Mouse (Mus musculus) forebrain, embryonic 14.5 days (tissue): ENCODE results near the gene Sytl3. TPM values are rescaled to one million over a fixed set of nuclear protein-coding genes. Genes with fewer than 3 reads are reported as not detected.
A peak's percentile ranks its signal among the peaks of the same experiment; 100 is the strongest.

Experiments
- ATAC-seq: fragments of 200-750 bp; cut with Nextera tagmentation; 2 replicates; pipeline ENCODE4 v1.8.0; 2017; ENCODE audit warnings: mild to moderate bottlenecking, moderate library complexity
- DNase-seq: peaks from one replicate; pipeline ENCODE4 v3.0.0-alpha.2; 2015; ENCODE audit warnings: low spot score
- H3K27ac ChIP-seq: fragments of 300-500 bp; sonication (generic); 2 replicates; pipeline ENCODE4 v1.5.1; 2014; ENCODE audit warnings: low read depth, mild to moderate bottlenecking, control low read depth, low read length, moderate library complexity
- H3K27me3 ChIP-seq: fragments of 300-500 bp; sonication (generic); replicated peaks from 2 replicates; pipeline ENCODE4 v1.6.1; 2014; ENCODE audit warnings: low read length, control low read depth, mixed read lengths; ENCODE audit not compliant: control insufficient read depth, insufficient read depth
- H3K36me3 ChIP-seq: fragments of 300-500 bp; sonication (generic); 2 replicates; pipeline ENCODE4 v1.6.1; 2014; ENCODE audit warnings: low read length, control low read depth; ENCODE audit not compliant: control insufficient read depth, insufficient read depth
- H3K4me1 ChIP-seq: fragments of 300-500 bp; sonication (generic); 2 replicates; pipeline ENCODE4 v1.6.1; 2014; ENCODE audit warnings: antibody characterized with exemption, low read length, control low read depth; ENCODE audit not compliant: control insufficient read depth, insufficient read depth
- H3K4me2 ChIP-seq: fragments of 300-500 bp; sonication (generic); 2 replicates; pipeline ENCODE4 v1.6.1; 2014; ENCODE audit warnings: mild to moderate bottlenecking, control low read depth, low read length
- H3K4me3 ChIP-seq: fragments of 300-500 bp; sonication (generic); 2 replicates; pipeline ENCODE4 v1.5.1; 2014; ENCODE audit warnings: low read depth, low read length, control low read depth
- H3K9ac ChIP-seq: fragments of 300-500 bp; sonication (generic); 2 replicates; pipeline ENCODE4 v1.6.1; 2014; ENCODE audit warnings: mild to moderate bottlenecking, low read length, control low read depth, moderate library complexity
- H3K9me3 ChIP-seq: fragments of 300-500 bp; sonication (generic); replicated peaks from 2 replicates; pipeline ENCODE4 v1.6.1; 2016; ENCODE audit warnings: low read length, control low read depth, mixed read lengths; ENCODE audit not compliant: control insufficient read depth
- WGBS: fragments of 180-500 bp; shearing (Covaris S2); extraction: QIAGEN DNeasy Blood & Tissue Kit; methylation state at CpG from one replicate; pipeline ENCODE4 v1.1.7; 2014; 5-methylcytosine and 5-hydroxymethylcytosine counted together
- polyA plus RNA-seq: library from polyadenylated mRNA; unstranded; fragments of >200 nt; fragmentation: Nextera tagmentation; extraction: Ambion mirVana; gene quantifications from 2 replicates; pipeline ENCODE4 v1.2.1, GENCODE M21; 2014

The Sytl3 gene
- polyA plus RNA-seq, 1 experiment from 2014 or later, result 0.51 TPM

DNA sequence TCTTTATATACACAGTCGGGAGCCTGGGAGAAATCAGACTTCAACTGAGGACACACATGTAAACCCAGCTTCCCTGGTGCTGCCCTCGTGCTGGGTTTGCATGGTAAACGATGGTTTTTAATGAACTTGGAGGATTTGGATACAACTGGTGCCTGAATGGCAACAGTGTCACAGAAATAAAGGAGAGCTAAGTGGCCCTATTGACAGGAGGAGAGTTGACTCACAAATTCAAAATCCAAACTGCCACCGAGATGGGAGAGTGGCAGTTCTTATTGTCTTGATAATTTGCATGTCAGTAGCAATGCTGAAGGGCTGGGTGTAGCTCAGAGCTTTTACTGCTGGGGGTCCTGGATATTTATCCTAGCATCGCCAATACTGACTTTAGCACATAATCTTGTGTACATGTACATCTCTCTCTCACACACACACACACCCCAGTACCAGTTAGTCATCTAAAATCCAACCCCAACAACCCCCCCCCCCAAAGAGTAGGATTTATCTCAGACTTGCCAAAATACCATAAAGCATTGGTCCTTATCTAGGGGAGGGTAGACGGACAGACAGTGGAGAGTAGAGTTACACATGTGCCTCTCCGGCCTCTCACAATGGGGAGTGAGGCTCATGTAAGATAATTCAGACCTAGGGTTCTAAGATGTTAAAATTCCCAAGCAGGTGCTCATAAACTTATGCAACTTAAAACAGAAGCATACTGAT is 104.8 kb downstream of the Sytl3 start:
- H3K4me3 ChIP-seq, result no peak overlapping the region
- ATAC-seq (peak; percentile 85), DNase-seq (peak; percentile 80)
- H3K9ac ChIP-seq, result no peak overlapping the region
- no peaks in the 10 kb centered on the region for H3K27me3 ChIP-seq
- H3K4me2 ChIP-seq, result no peak overlapping the region
- peak overlapping the region; percentile 58; the same call in 1 of the 2 replicates for H3K27ac ChIP-seq
- H3K9me3 ChIP-seq, result no peaks in the 10 kb centered on the region
- WGBS, result 24% methylated on average over 7 of the region's 7 CpGs
- peaks cover 23% of the 10 kb centered on the region for H3K4me1 ChIP-seq
- H3K36me3 ChIP-seq, result no peaks in the 10 kb centered on the region

DNA sequence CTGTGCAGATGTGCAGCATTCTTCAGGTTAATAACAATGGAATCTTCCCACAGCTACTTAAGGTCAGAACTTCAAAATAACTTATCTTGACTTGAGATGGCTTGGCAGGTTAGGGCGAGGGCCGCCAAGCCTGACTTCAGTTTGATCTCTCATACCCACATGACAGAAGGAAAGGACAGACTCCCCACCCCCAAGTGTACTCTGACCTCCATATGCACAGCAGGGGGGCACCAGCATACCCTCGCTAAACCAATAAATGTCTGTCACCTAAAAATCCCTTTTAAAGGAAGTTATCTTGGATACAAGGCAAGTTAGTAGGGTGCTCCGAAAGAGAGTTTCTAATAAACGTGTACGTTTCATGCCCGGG is 105.3 kb downstream of the Sytl3 start:
- Histone ChIP-seq H3K4me1 (peaks cover 23% of the 10 kb centered on the region), H3K9me3 (no peaks in the 10 kb centered on the region), H3K4me3 (no peak overlapping the region), H3K36me3 (no peaks in the 10 kb centered on the region), H3K27ac (peak overlapping the region; percentile 36; the same call in 1 of the 2 replicates), H3K4me2 (no peak overlapping the region), H3K9ac (no peak overlapping the region), H3K27me3 (no peaks in the 10 kb centered on the region)
- ATAC-seq, result no peak; the same call in 1 of the 2 replicates
- 66% methylated on average over 7 of the region's 7 CpGs for WGBS
- no peak for DNase-seq

DNA sequence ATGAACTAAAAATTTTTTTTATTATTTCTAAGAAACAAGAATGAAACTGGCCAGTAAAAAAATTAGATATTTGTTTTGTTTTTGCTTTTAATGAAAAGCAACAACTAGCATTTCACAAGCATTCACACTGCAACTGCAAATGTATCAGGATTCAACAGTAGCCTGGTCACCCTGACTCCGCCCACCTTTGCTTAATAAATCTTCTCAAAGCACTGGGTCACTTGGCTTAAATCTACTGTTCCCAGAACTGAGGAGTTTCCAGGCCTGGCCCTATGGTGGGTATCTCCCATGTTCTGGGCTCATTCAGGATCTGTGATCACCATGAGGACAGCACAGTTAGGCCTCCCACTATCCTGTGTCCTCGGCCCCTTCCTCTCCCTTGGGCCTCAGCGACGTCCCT is 105.8 kb downstream of the Sytl3 start:
- Histone ChIP-seq H3K4me1 (peaks cover 20% of the 10 kb centered on the region), H3K4me2 (no peak overlapping the region), H3K9me3 (no peaks in the 10 kb centered on the region), H3K9ac (no peak overlapping the region), H3K36me3 (no peaks in the 10 kb centered on the region), H3K27ac (no peak overlapping the region), H3K27me3 (no peaks in the 10 kb centered on the region), H3K4me3 (no peak overlapping the region)
- ATAC-seq, result no peak
- DNase-seq, result no peak
- WGBS, result 92% methylated on average over 4 of the region's 4 CpGs

DNA sequence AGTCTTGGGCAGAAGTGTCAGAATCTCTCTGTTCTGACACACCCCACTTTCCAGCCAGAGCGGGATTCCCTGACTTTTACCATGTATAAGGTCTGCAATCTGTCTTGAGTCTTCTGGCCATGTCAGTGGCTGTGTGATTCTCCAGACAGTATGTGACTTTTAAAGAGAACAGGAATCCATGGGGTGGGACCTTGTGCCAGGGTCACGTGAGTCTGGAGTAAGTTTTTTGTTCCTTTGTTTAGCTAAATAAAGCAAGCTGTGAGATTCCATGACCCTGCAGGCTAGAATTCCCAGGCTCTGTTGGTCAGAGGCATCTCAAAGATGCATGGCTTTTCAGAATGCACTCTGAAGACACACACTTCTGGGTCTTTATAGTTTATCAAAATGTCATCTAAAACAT is 107.0 kb downstream of the Sytl3 start:
- Histone ChIP-seq H3K36me3 (no peaks in the 10 kb centered on the region), H3K27ac (no peak overlapping the region), H3K27me3 (no peaks in the 10 kb centered on the region), H3K9me3 (no peaks in the 10 kb centered on the region), H3K4me2 (no peak overlapping the region), H3K4me3 (no peak overlapping the region), H3K9ac (no peak overlapping the region), H3K4me1 (peaks cover 15% of the 10 kb centered on the region)
- ATAC-seq (no peak), DNase-seq (no peak)
- 33% methylated on average over 2 of the region's 2 CpGs for WGBS

DNA sequence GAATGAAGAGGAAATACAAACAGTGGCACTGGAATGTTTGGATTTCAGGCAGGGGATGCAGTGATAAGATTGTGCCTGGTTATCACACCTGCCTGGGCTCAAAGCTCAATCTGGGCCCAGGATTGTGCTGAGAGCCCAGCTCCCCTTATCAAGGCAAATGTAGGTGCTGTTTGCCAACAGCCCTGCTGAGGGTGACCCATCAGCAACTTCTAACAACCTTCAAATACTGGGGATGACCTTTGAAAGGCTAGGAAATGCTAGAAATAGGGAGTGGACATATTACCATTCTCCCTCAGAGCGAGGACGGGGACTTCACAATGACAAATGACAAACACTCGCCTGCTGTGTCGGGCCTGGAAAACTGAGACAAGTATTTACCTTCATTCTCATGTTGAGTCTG is 107.9 kb downstream of the Sytl3 start:
- Histone ChIP-seq H3K36me3 (no peaks in the 10 kb centered on the region), H3K9ac (no peak overlapping the region), H3K4me3 (no peak overlapping the region), H3K4me1 (peaks cover 15% of the 10 kb centered on the region), H3K9me3 (no peaks in the 10 kb centered on the region), H3K27me3 (no peaks in the 10 kb centered on the region), H3K4me2 (no peak overlapping the region), H3K27ac (no peak overlapping the region)
- ATAC-seq (no peak), DNase-seq (no peak)
- WGBS, result 95% methylated on average over 4 of the region's 4 CpGs

DNA sequence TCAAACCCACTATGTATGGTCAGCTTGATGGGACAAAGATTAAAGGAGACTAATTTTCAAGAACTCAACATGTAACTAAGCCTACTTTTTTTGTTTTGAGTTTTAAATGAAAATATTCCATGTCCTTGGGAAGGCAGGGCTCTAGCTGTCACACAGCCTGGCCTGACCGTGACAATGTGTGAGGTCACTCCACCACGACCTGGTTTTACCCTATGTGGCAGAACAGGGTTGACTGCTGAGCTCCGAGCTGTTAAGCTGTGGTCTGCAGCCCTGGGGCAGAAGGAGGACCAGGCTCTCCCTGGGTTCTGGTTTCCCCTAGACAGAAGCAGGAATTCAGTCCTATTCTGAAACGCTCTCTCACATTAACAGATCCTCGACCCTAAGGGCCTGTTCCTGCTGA is 108.9 kb downstream of the Sytl3 start:
- WGBS, result 80% methylated on average over 5 of the region's 5 CpGs
- H3K4me1 ChIP-seq, result peaks cover 14% of the 10 kb centered on the region
- H3K4me3 ChIP-seq, result no peak overlapping the region
- no peaks in the 10 kb centered on the region for H3K9me3 ChIP-seq
- no peaks in the 10 kb centered on the region for H3K36me3 ChIP-seq
- H3K27me3 ChIP-seq, result no peaks in the 10 kb centered on the region
- H3K27ac ChIP-seq, result no peak overlapping the region
- no peak overlapping the region for H3K9ac ChIP-seq
- DNase-seq (no peak), ATAC-seq (no peak)
- no peak overlapping the region for H3K4me2 ChIP-seq

DNA sequence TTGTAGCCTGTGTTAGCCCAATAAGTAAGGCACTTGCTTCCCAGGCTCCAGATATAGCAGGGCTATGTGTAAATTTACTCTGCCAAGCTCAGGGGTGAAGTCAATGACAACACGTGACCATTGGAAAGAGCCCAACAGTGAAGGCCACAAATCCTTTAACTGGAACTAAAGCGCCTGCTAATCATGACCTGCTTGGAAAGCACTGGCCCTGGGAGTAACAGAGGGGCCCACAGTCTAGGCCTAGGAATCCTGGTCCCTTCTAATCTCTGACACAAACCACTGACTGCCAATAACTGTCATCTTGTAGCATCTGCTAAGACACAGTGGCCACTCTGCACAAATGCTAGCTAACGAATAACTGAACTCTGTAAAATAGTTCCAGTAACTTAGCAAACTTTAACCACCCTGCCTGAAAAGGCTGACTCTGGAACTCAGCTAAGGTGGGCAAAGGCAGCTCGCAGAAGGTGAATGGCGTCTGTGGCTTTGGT is 109.5 kb downstream of the Sytl3 start:
- 93% methylated on average over 5 of the region's 5 CpGs for WGBS
- no peak for DNase-seq
- no peak overlapping the region for H3K9ac ChIP-seq

DNA sequence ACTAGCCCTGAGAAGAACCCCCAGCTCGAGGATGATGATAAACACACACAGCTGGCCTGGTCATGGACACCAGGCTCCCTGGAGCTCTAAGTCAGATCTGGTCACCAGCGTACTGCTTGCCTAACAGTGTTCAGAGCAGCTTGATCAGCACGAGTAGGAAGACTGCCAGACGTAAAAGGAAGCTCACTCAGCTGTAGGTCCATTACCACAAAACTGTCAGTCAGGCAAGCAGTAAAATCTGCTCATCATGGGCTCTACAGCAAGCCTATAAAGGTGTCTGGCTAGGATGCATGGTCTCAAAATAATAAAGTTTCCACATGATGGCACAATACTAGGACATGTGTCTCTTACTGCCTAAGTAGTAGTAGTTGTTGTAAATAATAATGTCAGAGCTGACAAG is 110.7 kb downstream of the Sytl3 start:
- Histone ChIP-seq H3K27ac (no peak overlapping the region), H3K9me3 (no peaks in the 10 kb centered on the region), H3K36me3 (no peaks in the 10 kb centered on the region), H3K4me2 (no peak overlapping the region), H3K9ac (no peak overlapping the region), H3K4me1 (no peaks in the 10 kb centered on the region; the same call in none of the 2 replicates), H3K4me3 (no peak overlapping the region), H3K27me3 (no peaks in the 10 kb centered on the region)
- DNase-seq (peak; percentile 33), ATAC-seq (no peak)
- WGBS, result 76% methylated on average over 4 of the region's 4 CpGs

More for the DNA sequence above, 109.5 kb downstream of the Sytl3 start:
- H3K4me2 ChIP-seq, result no peak overlapping the region
- no peak for ATAC-seq
- no peaks in the 10 kb centered on the region for H3K9me3 ChIP-seq
- H3K36me3 ChIP-seq, result no peaks in the 10 kb centered on the region
- H3K4me1 ChIP-seq, result peaks cover 8% of the 10 kb centered on the region
- no peak overlapping the region for H3K4me3 ChIP-seq
- no peaks in the 10 kb centered on the region for H3K27me3 ChIP-seq
- no peak overlapping the region for H3K27ac ChIP-seq

DNA sequence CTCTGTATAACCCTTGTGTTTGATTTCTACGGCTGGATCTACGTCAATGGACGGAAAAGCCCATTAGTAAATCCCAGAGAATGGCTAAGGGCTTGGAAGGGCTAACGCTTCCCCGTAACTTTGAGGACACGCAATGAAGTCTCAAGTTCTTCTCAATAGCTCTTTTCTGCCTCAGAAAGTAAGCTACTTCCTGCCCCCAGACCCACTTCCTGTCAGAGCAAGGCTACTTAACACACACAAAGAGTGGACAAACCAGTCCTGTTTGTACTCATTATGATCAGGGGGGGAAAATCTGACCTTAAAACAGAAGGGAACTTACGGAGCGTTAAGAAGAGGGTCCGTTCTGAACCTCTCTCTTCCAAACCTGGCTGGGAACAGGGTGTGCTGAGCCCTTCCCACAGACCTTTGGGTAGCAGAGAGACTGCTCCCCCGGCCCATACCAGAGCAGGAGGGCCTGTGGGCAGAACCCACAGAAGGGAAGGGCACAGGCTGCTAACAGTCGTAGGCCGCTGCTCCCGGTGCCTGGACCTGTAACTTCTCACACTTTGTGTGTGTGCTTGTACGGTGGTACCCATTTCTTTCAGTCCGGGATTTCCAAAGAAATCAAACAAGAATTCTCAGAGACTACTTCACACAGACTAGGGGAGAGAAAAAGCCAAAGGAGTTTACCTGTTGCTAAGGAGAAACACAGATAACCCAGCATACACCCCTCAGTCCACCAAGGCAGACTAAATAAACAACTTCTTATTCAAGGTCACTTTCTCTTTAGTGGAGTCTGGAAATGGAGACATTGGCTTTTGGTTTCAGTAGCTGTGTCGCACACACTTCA is 113.0 kb downstream of the Sytl3 start:
- H3K27me3 ChIP-seq, result no peaks in the 10 kb centered on the region
- no peak overlapping the region for H3K27ac ChIP-seq
- H3K9ac ChIP-seq, result no peak overlapping the region
- no peak overlapping the region for H3K4me2 ChIP-seq
- 81% methylated on average over 16 of the region's 16 CpGs for WGBS
- no peaks in the 10 kb centered on the region for H3K36me3 ChIP-seq
- DNase-seq (no peak), ATAC-seq (no peak)
- no peaks in the 10 kb centered on the region for H3K9me3 ChIP-seq
- no peak overlapping the region for H3K4me3 ChIP-seq
- H3K4me1 ChIP-seq, result peaks cover 6% of the 10 kb centered on the region
